Mouse (Mus musculus) stomach, embryonic 15.5 days (tissue): ENCODE results near the gene Boc. TPM values are rescaled to one million over a fixed set of nuclear protein-coding genes. Genes with fewer than 3 reads are reported as not detected.

Experiments used
- ATAC-seq: fragments of 200-750 bp; cut with Nextera tagmentation; 2 replicates; pipeline ENCODE4 v1.8.0; 2017; ENCODE audit warnings: low read depth, moderate number of reproducible peaks, moderate TSS enrichment; ENCODE audit not compliant: insufficient read depth, low FRiP score
- H3K27ac ChIP-seq: fragments of 300-500 bp; sonication (generic); 2 replicates; pipeline ENCODE4 v1.5.1; 2015; ENCODE audit warnings: mild to moderate bottlenecking, inconsistent platforms
- H3K27me3 ChIP-seq: fragments of 300-500 bp; sonication (generic); replicated peaks from 2 replicates; pipeline ENCODE4 v1.6.1; 2015; ENCODE audit warnings: inconsistent platforms
- H3K36me3 ChIP-seq: fragments of 300-500 bp; sonication (generic); 2 replicates; pipeline ENCODE4 v1.6.1; 2015; ENCODE audit warnings: inconsistent platforms
- H3K4me1 ChIP-seq: fragments of 300-500 bp; sonication (generic); 2 replicates; pipeline ENCODE4 v1.6.1; 2015; ENCODE audit warnings: inconsistent platforms
- H3K4me2 ChIP-seq: fragments of 300-500 bp; sonication (generic); 2 replicates; pipeline ENCODE4 v1.6.1; 2015; ENCODE audit warnings: mild to moderate bottlenecking, inconsistent platforms
- H3K4me3 ChIP-seq: fragments of 300-500 bp; sonication (generic); replicated peaks from 2 replicates; pipeline ENCODE4 v1.5.1; 2015; ENCODE audit warnings: inconsistent platforms
- H3K9ac ChIP-seq: fragments of 300-500 bp; sonication (generic); 2 replicates; pipeline ENCODE4 v1.6.1; 2015; ENCODE audit warnings: inconsistent platforms
- H3K9me3 ChIP-seq: fragments of 300-500 bp; sonication (generic); 2 replicates; pipeline ENCODE4 v1.6.1; 2016; ENCODE audit warnings: inconsistent platforms
- WGBS: fragments of 180-500 bp; shearing (Covaris S2); methylation state at CpG from one replicate; pipeline ENCODE4 v1.1.7; 2015; 5-methylcytosine and 5-hydroxymethylcytosine counted together
- polyA plus RNA-seq: library from polyadenylated mRNA; unstranded; fragments of >200 nt; fragmentation: Nextera tagmentation; extraction: Ambion mirVana; gene quantifications from 2 replicates; pipeline ENCODE4 v1.2.1, GENCODE M21; 2015

The Boc gene
- polyA plus RNA-seq, 1 experiment from 2014 or later: 12.6 TPM

DNA sequence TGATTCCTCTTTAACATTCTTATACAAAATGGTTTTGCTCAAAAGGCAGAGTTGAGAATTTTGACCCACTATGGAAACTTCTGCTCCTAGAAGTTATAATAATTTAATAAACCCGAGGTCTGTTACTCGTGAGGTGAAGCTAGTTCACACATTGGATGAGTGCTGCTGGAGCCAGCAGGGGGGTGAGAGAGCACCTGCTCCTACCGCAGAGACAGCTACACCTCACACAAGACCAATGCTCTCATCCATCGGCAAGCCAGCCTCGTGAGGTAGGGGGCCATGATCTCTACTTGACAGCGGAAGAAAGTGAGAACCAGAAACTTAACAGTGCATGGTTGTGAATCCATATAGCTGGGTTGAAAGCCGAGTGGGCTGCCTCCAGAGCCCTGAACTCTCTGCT lies 35.1 kb downstream of the Boc start:
- 0 out of 2 replicates have a peak, but pooled peaks cover 6% of the 10 kb centered on the region for H3K36me3 ChIP-seq
- no peak overlapping the region for H3K4me3 ChIP-seq
- no peak overlapping the region for H3K27ac ChIP-seq
- 78% methylated on average over 7 of the region's 7 CpGs for WGBS
- no peaks in the 10 kb centered on the region for H3K27me3 ChIP-seq
- no peaks in the 10 kb centered on the region for H3K4me1 ChIP-seq
- H3K4me2 ChIP-seq: no peak overlapping the region
- H3K9me3 ChIP-seq: no peaks in the 10 kb centered on the region
- no peak for ATAC-seq
- no peak overlapping the region for H3K9ac ChIP-seq

GRCm38 (mm10) chr16:44516498-44516897 lies 42.2 kb downstream of the Boc start:
- no peak overlapping the region for H3K4me2 ChIP-seq
- no peaks in the 10 kb centered on the region for H3K27me3 ChIP-seq
- no peaks in the 10 kb centered on the region for H3K4me1 ChIP-seq
- peaks cover 12% of the 10 kb centered on the region for H3K36me3 ChIP-seq
- no peak for ATAC-seq
- H3K4me3 ChIP-seq: no peak overlapping the region
- no peaks in the 10 kb centered on the region for H3K9me3 ChIP-seq
- no peak overlapping the region for H3K27ac ChIP-seq
- H3K9ac ChIP-seq: no peak overlapping the region
- WGBS: 71% methylated on average over 6 of the region's 6 CpGs

GRCm38 (mm10) chr16:44510521-44511213 lies 48.0 kb downstream of the Boc start:
- no peak overlapping the region for H3K4me2 ChIP-seq
- WGBS: 65% methylated on average over 13 of the region's 13 CpGs
- no peak overlapping the region for H3K9ac ChIP-seq
- H3K9me3 ChIP-seq: no peaks in the 10 kb centered on the region
- H3K27ac ChIP-seq: peak overlapping the region; percentile 54; the same call in 1 of the 2 replicates
- H3K36me3 ChIP-seq: peaks cover 6% of the 10 kb centered on the region
- no peak overlapping the region for H3K4me3 ChIP-seq
- ATAC-seq: no peak
- no peaks in the 10 kb centered on the region for H3K27me3 ChIP-seq
- H3K4me1 ChIP-seq: 0 out of 2 replicates have a peak, but pooled peaks cover 2% of the 10 kb centered on the region

DNA sequence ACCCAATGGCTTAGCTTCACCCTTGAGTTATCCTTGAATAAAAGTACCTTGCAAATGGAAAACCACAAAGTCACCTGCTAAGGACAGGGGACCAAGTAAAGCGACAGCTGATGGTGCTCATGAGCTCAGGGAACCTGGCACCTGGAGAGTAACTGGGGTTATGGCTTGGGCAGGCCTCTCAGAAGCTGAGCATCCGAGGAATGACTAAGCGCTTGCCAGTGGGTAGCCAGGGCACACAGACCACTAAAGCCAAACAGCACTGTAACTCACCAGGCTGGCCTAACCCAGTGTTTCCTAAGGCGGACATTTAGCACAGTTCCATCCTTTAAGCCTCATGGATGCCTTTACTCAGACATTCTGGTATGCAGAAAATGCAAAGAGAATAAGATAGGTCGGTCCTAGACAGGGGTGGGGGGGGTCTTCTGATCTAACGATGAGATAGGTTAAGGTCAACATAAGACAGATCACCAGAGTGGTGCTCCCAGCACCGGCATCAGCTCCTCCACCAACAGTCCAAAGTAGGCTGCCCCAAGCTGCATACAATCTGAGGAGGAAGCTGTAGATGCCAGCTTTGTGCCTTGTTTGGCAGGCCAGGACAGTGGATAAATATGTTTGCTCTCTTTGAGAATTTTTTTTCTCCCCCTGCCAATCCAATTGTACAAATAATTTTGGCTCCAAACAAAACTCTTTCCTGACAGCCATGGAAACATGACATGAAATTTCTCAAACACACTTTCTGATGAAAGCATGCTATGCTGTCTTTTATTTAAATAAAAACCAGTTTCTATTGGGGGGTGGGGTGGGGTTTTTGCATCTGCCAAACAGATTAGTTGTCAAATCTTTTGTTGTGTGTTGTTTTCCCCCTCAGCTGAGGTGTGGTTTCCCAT lies 49.0 kb downstream of the Boc start:
- Histone ChIP-seq H3K4me2 (no peak overlapping the region), H3K27me3 (no peaks in the 10 kb centered on the region), H3K9ac (no peak overlapping the region), H3K36me3 (peaks cover 11% of the 10 kb centered on the region), H3K27ac (no peak overlapping the region), H3K4me3 (no peak overlapping the region), H3K9me3 (no peaks in the 10 kb centered on the region), H3K4me1 (0 out of 2 replicates have a peak, but pooled peaks cover 2% of the 10 kb centered on the region)
- no peak; the same call in 1 of the 2 replicates for ATAC-seq
- 62% methylated on average over 7 of the region's 7 CpGs for WGBS

DNA sequence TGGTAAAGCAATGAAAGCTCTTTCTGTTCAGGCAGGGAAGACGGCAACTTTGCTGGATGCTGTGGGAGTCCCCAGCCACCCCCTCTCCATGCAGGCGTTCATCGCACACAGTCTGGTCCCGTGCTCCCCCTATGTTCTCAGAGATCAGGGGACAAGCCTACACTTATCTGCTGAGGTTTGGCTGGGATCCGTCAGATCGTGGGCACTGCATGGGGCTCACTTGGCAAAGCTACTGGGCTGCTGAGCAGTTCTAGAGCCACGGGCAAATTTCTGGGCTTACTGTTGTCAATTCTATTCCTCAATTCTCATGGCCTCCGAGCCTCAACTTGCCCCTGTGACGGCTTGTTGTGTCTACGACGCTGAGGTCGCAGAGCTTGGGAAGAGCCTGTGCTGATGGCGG lies 49.9 kb downstream of the Boc start:
- WGBS: 89% methylated on average over 13 of the region's 13 CpGs

GRCm38 (mm10) chr16:44508025-44508424 lies 50.7 kb downstream of the Boc start:
- Histone ChIP-seq H3K9me3 (no peaks in the 10 kb centered on the region), H3K4me2 (no peak overlapping the region), H3K36me3 (peaks cover 15% of the 10 kb centered on the region), H3K27ac (no peak overlapping the region), H3K4me3 (no peak overlapping the region), H3K4me1 (0 out of 2 replicates have a peak, but pooled peaks cover 2% of the 10 kb centered on the region), H3K27me3 (no peaks in the 10 kb centered on the region), H3K9ac (no peak overlapping the region)
- no peak for ATAC-seq
- WGBS: 75% methylated on average over 5 of the region's 5 CpGs

More for the DNA sequence above, 49.9 kb downstream of the Boc start:
- no peak overlapping the region for H3K4me2 ChIP-seq
- no peak overlapping the region for H3K4me3 ChIP-seq
- no peak overlapping the region for H3K27ac ChIP-seq
- no peaks in the 10 kb centered on the region for H3K27me3 ChIP-seq
- H3K9me3 ChIP-seq: no peaks in the 10 kb centered on the region
- H3K36me3 ChIP-seq: peaks cover 13% of the 10 kb centered on the region
- no peak for ATAC-seq
- 0 out of 2 replicates have a peak, but pooled peaks cover 2% of the 10 kb centered on the region for H3K4me1 ChIP-seq
- H3K9ac ChIP-seq: no peak overlapping the region

GRCm38 (mm10) chr16:44507027-44507929 lies 51.4 kb downstream of the Boc start:
- Histone ChIP-seq H3K4me2 (no peak overlapping the region), H3K9me3 (no peaks in the 10 kb centered on the region), H3K27me3 (no peaks in the 10 kb centered on the region), H3K4me1 (peaks cover 5% of the 10 kb centered on the region; the same call in 1 of the 2 replicates), H3K36me3 (peaks cover 17% of the 10 kb centered on the region), H3K27ac (no peak overlapping the region), H3K9ac (no peak overlapping the region), H3K4me3 (no peak overlapping the region)
- 68% methylated on average over 10 of the region's 10 CpGs for WGBS
- no peak for ATAC-seq

DNA sequence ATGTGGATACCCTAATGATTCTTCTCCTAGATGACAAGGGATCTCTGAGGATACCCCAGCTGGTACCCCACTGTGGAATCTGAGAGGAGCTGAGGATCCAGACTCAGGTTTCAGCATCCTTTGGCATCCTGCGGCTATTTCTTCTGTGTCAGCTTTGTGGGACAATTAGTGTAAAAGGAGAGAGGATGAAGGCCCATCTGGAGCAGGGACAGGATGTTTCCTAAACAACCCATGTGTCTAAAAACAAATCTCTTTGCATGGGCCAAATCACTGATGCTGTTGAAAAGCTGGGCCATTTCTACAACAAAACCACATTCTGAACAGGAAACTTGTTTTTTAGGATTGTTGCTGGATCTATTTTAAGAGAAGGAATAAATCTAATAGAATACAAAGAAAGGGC lies 53.5 kb downstream of the Boc start:
- Histone ChIP-seq H3K36me3 (peaks cover 24% of the 10 kb centered on the region), H3K4me1 (peaks cover 4% of the 10 kb centered on the region; the same call in 1 of the 2 replicates), H3K4me3 (no peak overlapping the region), H3K9me3 (no peaks in the 10 kb centered on the region), H3K27ac (no peak overlapping the region), H3K27me3 (no peaks in the 10 kb centered on the region), H3K4me2 (no peak overlapping the region), H3K9ac (no peak overlapping the region)
- 93% methylated on average over 1 of the region's 1 CpGs for WGBS
- no peak for ATAC-seq

- no peak for ATAC-seq
Observed at GRCm38 (mm10) chr16:44502895-44503575, 55.7 kb downstream of the Boc start.

DNA sequence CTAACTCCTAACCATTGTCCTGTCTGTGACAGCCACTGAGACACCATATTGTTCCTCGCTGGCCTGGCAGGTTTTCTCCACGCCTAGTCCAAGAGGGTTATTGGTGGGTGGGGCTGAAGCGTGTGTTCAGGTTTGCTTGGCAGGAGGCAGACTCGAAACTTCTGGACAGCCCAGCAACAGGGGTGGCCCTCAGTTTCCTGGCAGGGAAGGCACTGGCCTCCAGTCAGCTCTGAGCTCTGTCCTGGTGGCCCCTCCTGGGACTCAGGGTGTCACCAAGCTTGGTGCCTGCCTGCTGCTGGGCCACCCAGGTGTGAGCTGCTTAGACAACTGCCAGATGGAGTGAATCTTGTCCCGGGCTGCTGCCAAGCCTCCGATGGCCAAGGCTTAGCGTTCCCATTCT lies 56.4 kb downstream of the Boc start:
- peaks cover 4% of the 10 kb centered on the region; the same call in 1 of the 2 replicates for H3K4me1 ChIP-seq
- no peak for ATAC-seq
- no peak overlapping the region for H3K9ac ChIP-seq
- no peak overlapping the region; the same call in 1 of the 2 replicates for H3K27ac ChIP-seq
- 44% methylated on average over 7 of the region's 7 CpGs for WGBS
- no peak overlapping the region for H3K4me2 ChIP-seq
- peaks cover 38% of the 10 kb centered on the region for H3K36me3 ChIP-seq
- H3K9me3 ChIP-seq: no peaks in the 10 kb centered on the region
- H3K27me3 ChIP-seq: no peaks in the 10 kb centered on the region
- no peak overlapping the region for H3K4me3 ChIP-seq

More at GRCm38 (mm10) chr16:44502895-44503575, 55.7 kb downstream of the Boc start:
- H3K4me1 ChIP-seq: peaks cover 4% of the 10 kb centered on the region; the same call in 1 of the 2 replicates
- H3K9me3 ChIP-seq: no peaks in the 10 kb centered on the region
- H3K36me3 ChIP-seq: peaks cover 38% of the 10 kb centered on the region
- H3K27me3 ChIP-seq: no peaks in the 10 kb centered on the region
- H3K4me3 ChIP-seq: no peak overlapping the region
- no peak overlapping the region for H3K4me2 ChIP-seq
- 55% methylated on average over 8 of the region's 8 CpGs for WGBS
- no peak overlapping the region for H3K9ac ChIP-seq
- no peak overlapping the region for H3K27ac ChIP-seq

- Histone ChIP-seq H3K9me3 (no peaks in the 10 kb centered on the region), H3K9ac (no peak overlapping the region), H3K4me3 (no peak overlapping the region), H3K27me3 (no peaks in the 10 kb centered on the region), H3K4me1 (peaks cover 4% of the 10 kb centered on the region; the same call in 1 of the 2 replicates), H3K36me3 (peaks cover 38% of the 10 kb centered on the region), H3K27ac (no peak overlapping the region), H3K4me2 (no peak overlapping the region)
- WGBS: 87% methylated on average over 10 of the region's 10 CpGs
- no peak for ATAC-seq
Observed at GRCm38 (mm10) chr16:44501783-44502182, 56.9 kb downstream of the Boc start.
